Mouse (Mus musculus) v-Abl transformed pro-B cells (cell line): Measurements from ENCODE around the gene Gm15097.
"Not testable (repeated sequence)": the region's sequence is repeated elsewhere in the genome, so short reads cannot be mapped to it uniquely, and the experiment has no call there.

ENCODE experiments used
- in situ Hi-C, 2 experiments: fragments of 400-800 bp; cut with MboI; formaldehyde crosslinking; loops; one replicate each; pipeline ENCODE4 v1.15.1; 2025; ENCODE audit not compliant: unreplicated experiment in 2 of 2

Gene Gm15097

DNA sequence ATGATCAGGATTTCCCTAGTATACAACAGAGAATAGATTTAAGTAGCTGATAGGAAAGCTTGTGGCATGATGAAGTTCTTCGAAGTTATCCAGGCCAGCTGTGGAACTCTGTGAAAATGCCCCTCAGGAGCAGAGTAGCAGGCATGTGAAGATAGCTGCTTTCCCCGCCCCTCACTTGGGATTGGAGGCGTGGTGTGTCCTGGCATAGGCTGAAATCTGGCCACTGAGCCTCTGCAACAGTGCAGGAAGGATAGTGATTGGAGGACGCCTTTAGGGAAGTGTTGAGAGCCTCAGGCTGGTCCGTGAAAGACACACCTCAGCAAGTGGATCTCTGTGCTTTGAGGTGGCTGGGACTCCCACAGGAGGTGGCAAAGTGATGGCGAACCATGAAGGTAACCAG is at the start of gene Gm15097:
TSS of gene Gm15097 (plus strand) at position 301 of the 400 bp plus-strand sequence.
- in situ Hi-C loops: not testable (repeated sequence)

DNA sequence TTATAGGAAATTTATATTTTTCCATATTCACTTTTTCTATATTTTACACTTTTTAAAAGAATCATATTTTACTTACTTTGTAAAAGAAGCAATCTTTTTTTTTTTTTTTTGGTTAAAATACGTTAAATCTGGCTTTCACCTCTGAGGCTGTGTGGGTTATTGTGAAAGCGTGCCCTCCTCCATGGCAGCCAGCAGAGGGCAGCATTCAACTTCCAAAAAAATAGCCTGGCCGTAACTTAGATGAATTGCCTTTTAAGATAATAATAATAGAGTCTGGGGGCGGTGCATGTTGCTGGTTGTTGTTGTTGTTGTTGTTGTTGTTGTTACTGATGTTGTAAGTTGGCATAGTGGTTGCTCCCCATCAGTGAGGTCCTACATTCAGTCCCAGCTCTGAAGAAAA is 21.4 kb upstream of the Gm15097 start:
- in situ Hi-C loops: not testable (repeated sequence)

DNA sequence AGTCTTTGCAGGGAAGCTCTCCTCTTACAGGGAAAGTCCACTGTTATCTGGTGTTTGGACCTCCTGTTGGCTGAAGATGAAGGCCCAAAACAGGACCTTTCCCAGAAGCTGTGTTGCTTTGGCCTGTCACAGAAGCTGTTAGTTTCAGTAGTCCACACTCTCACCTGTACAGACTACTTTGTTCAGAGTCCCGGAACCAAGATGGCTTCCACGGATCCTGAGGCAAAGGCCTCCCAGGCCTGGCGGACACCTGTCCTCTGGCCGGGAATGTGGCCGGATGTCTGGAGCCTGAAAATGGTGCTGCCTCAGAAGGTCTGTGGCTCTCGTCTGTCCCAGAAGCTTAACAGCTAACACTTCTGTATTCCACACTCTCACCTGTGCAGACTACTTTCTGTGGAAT is 26.9 kb downstream of the Gm15097 start:
- in situ Hi-C loops: not testable (repeated sequence)
